Mouse (Mus musculus): ENCODE results near the gene Gm6657. TPM values are rescaled to one million over a fixed set of nuclear protein-coding genes. Genes with fewer than 3 reads are reported as not detected.

Gene Gm6657
- not detected in 2 replicates for polyA plus RNA-seq (2012; rRNA removed; ENCODE audit: low replicate concordance)

GRCm38 (mm10) chr12:78193942-78194341, at the start of gene Gm6657:
TSS of gene Gm6657 (plus strand) at chr12:78194242.

GRCm38 (mm10) chr12:78225707-78226518, 31.9 kb downstream of the Gm6657 start, which contains the start of gene Gphn:
TSS of gene Gphn (plus strand) at chr12:78226379.

Other genes starting within 250 kb of the Gm6657 start
- gene Gphn, start 32.1 kb downstream of the Gm6657 start, polyA plus RNA-seq (2012; rRNA removed; ENCODE audit: low replicate concordance): 13.6 and 24.9 TPM in 2 replicates

Data from mammary gland, adult 2 months (tissue).